Mouse (Mus musculus) MEL-GATA-1-ER (cell line): ENCODE measurements around the gene Cdr1.

ENCODE experiments used
- DNase-seq: peaks from one replicate; pipeline ENCODE4 v3.0.0-alpha.2; 2012; ENCODE audit warnings: low read depth; ENCODE audit errors: extremely low read depth

The Cdr1 gene

GRCm38 (mm10) chrX:61185458-61185857 is at the start of gene Cdr1:
Cdr1 (minus strand) TSS chrX:61185558.
- DNase-seq = no peak

- DNase-seq = no peak
These were observed 511 bp upstream of the Cdr1 start for GRCm38 (mm10) chrX:61185869-61186268.

GRCm38 (mm10) chrX:61166519-61166918 is 18.8 kb downstream of the Cdr1 start:
- DNase-seq = no peak

DNA sequence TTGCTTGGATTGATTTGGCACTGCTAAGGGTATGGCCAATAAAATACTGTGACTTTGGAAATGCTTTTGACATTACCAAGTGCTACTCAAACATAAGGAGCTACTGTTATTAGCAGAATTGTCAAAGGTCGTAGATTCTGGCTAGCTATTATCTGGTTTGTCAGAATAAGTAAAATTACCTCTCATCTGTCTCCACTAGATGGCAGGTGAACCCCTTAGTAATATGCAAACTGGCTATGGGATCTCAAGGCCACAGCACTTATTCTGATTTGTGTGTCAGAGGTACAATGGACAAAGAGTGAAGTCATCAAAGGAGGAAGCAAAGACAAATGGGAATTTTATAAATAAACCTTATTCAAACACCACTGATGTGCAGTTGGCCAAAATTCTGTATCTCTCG is 24.1 kb downstream of the Cdr1 start:
- no peak for DNase-seq

GRCm38 (mm10) chrX:61154657-61155256 is 30.6 kb downstream of the Cdr1 start:
- no peak for DNase-seq

DNA sequence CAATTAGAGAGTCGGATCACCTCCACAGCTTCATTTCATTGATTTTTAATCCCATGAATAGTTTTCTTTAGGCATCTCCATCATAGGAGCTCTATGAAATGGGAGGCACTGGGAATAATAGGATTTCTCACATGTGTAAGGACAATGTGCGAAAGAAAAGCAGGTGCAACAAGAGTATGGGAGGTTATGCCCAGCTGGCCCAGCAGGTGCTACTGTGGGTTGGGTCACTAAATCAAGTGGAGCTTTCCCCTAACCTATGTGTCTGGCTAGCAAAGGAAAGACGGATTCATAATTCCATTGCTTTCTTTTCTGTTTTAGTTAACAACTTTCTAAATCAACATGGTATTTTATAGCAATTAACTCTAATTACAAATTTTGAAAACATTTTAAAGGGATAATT is 31.1 kb downstream of the Cdr1 start:
- DNase-seq = no peak

DNA sequence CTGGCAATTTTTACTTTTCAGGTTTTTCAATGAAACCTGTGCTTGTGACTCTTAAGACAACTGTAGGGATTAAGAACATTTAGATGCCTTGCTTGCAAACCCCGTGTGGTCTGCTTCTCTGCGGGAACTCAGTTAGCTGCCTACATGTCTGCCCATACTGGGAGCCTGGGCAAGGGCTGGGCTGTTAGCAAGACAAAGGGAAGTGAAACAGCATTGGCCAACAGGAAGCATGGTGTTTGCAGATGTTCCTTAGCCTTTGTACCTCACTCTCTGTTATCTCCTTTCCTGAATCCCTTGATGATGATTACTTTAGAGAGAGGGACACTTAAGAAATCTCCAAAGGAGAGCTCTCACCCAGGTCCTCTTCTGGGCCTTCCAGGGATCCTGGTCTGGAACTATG is 38.8 kb downstream of the Cdr1 start:
- no peak for DNase-seq

DNA sequence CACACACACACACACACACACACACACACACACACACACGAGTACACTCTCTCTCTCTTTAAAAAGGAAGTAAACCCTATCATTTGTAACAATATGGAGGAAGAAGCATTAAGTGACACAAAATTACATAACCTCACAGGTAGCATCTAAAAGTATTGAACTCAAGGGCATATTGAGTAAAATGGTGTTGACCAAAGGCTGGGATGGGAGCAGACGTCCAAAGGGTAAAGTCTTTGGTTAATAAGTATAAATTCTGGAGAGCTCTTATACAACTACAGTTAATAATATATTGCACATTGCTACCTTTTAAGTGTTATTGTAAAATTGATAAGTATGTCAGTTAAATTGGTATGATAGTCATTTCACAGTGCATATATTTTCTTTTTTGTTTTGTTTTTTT is 39.9 kb downstream of the Cdr1 start:
- DNase-seq = no peak

GRCm38 (mm10) chrX:61134592-61134991 is 50.8 kb downstream of the Cdr1 start:
- DNase-seq = no peak
